7 mouse cellular contexts compared by ENCODE assay signal in genomic region chr17:46772404-46773277, GRCm38 (mm10). TPM values are rescaled to one million over a fixed set of nuclear protein-coding genes. Genes with fewer than 3 reads are reported as not detected.
DNase-seq lines count a peak whose midpoint lies in the region; ATAC-seq lines count a peak whose summit lies in the region.

Gene 2310039H08Rik, plus strand, starts transcription at chr17:46772635.

- H3K27me3 ChIP-seq in intestine, embryonic 15.5 days (replicated peaks), result no peaks in the 10 kb centered on the region
- no peaks in the 10 kb centered on the region for H3K27me3 ChIP-seq in midbrain, embryonic 10.5 days (ENCODE audit: low read depth, poor library complexity, severe bottlenecking)

- peak; percentile 92 for ATAC-seq in intestine, embryonic 15.5 days

- WGBS in intestine, embryonic 15.5 days, result under 1% methylated on average over 50 of the region's 50 CpGs
- WGBS in midbrain, embryonic 10.5 days, result under 1% methylated on average over 50 of the region's 50 CpGs

- H3K4me1 ChIP-seq in intestine, embryonic 15.5 days (replicated peaks), result peaks cover 13% of the 10 kb centered on the region
- peaks cover 27% of the 10 kb centered on the region for H3K4me1 ChIP-seq in midbrain, embryonic 10.5 days

- peak within 1 kb of the TSS; percentile 94 for H3K9ac ChIP-seq in intestine, embryonic 15.5 days

- H3K9me3 ChIP-seq in intestine, embryonic 15.5 days, result no peaks in the 10 kb centered on the region
- no peaks in the 10 kb centered on the region for H3K9me3 ChIP-seq in midbrain, embryonic 10.5 days (replicated peaks)

- intact Hi-C loops in gastrocnemius, postnatal 36 days (cut with DNase I), result no loop called here
- intact Hi-C loops in left cerebral cortex, postnatal 25 days (cut with DNase I), result loop anchor here (2.0 to 5.0 kb wide), 2 partner anchors 22 to 35 kb away; no protein-coding TSS in a partner anchor

- peak; percentile 88 to 97 for DNase-seq in adrenal gland, adult (ENCODE audit: inconsistent age in 2 of 2, low spot score in 1 of 2)
- peak; percentile 93 for DNase-seq in embryo, embryonic 11 days
- peak; percentile 73 to 83 for DNase-seq in gastrocnemius, postnatal 36 days
- peak; percentile 86 to 89 for DNase-seq in left cerebral cortex, postnatal 25 days (ENCODE audit: low spot score in 2 of 2)
- peak; percentile 91 for DNase-seq in midbrain, embryonic 10.5 days (ENCODE audit: low spot score)
- DNase-seq in right cerebral cortex, postnatal 4 days, result peak; percentile 76

- H3K4me3 ChIP-seq in intestine, embryonic 15.5 days (replicated peaks), result peak within 1 kb of the TSS; percentile 91
- H3K4me3 ChIP-seq in midbrain, embryonic 10.5 days, result peak within 1 kb of the TSS; percentile 78

- peak within 1 kb of the TSS; percentile 90 for H3K27ac ChIP-seq in intestine, embryonic 15.5 days
- peak within 1 kb of the TSS; percentile 88 for H3K27ac ChIP-seq in midbrain, embryonic 10.5 days (replicated peaks)

- H3K4me2 ChIP-seq in intestine, embryonic 15.5 days (replicated peaks), result peak within 1 kb of the TSS; percentile 70

- peaks cover 20% of the 10 kb centered on the region for H3K36me3 ChIP-seq in intestine, embryonic 15.5 days
- H3K36me3 ChIP-seq in midbrain, embryonic 10.5 days, result peaks cover 38% of the 10 kb centered on the region

RNA-seq across cellular contexts. Expression of gene 2310039H08Rik, which starts in this region (rescaled TPM):
- 10 to 100 TPM; 26.8 to 33.5 TPM for total RNA-seq in gastrocnemius, postnatal 36 days (2021)
- 81.1 and 96.9 TPM in 2 replicates for polyA plus RNA-seq in intestine, embryonic 15.5 days (2015; fragmentation: Nextera tagmentation; extraction: Ambion mirVana)
- 10 to 100 TPM in 1 of 2 experiments, 1 to 10 TPM in 1; 5.7 to 10.8 TPM for total RNA-seq in left cerebral cortex, postnatal 25 days (2021)
- polyA plus RNA-seq in midbrain, embryonic 10.5 days (2016; fragmentation: Nextera tagmentation; extraction: Ambion mirVana), result 63.2 and 65.2 TPM in 2 replicates

Comparison
In these comparisons a context has a peak if more than half of its experiments do, and no peak if none do; other contexts are left out.
1. Peak in every context shown above with its lines: DNase-seq, ATAC-seq, H3K4me3 ChIP-seq and H3K27ac ChIP-seq.